In genomic region chr3:63868285-63868684, GRCm38 (mm10) we compare ENCODE assay signal across 7 mouse cellular contexts. TPM values are rescaled to one million over a fixed set of nuclear protein-coding genes. Genes with fewer than 3 reads are reported as not detected.
A peak's percentile ranks its signal among the peaks of the same experiment; 100 is the strongest.
DNase-seq lines count a peak whose midpoint lies in the region; ATAC-seq and TF ChIP-seq lines count a peak whose summit lies in the region.

No protein-coding gene starts in this region.

- no peak overlapping the region for H3K4me2 ChIP-seq in intestine, embryonic 14.5 days (ENCODE audit: low read length)
- H3K4me2 ChIP-seq in intestine, embryonic 16.5 days (ENCODE audit: low read depth, low read length): no peak overlapping the region
- no peak overlapping the region for H3K4me2 ChIP-seq in hindbrain, embryonic 14.5 days (replicated peaks)

- DNase-seq in intestine, embryonic 14.5 days (ENCODE audit: low spot score): peak; percentile 62
- DNase-seq in R1 (ENCODE audit: low read depth, low spot score): peak; percentile 19
- peak; percentile 84 for DNase-seq in hindbrain, embryonic 14.5 days (ENCODE audit: low spot score)
- DNase-seq in lung, postnatal 10 days: peak; percentile 43

- H3K27ac ChIP-seq in intestine, embryonic 14.5 days (ENCODE audit: low read depth): no peak overlapping the region
- no peak overlapping the region for H3K27ac ChIP-seq in intestine, embryonic 16.5 days (ENCODE audit: low read length)
- H3K27ac ChIP-seq in hindbrain, embryonic 14.5 days: no peak overlapping the region

- no peak overlapping the region for H3K4me3 ChIP-seq in intestine, embryonic 14.5 days (ENCODE audit: low read depth, low read length)
- no peak overlapping the region for H3K4me3 ChIP-seq in intestine, embryonic 16.5 days (ENCODE audit: low read length)
- H3K4me3 ChIP-seq in E14TG2a.4 (replicated peaks; ENCODE audit: low read length): no peak overlapping the region
- H3K4me3 ChIP-seq in hindbrain, embryonic 14.5 days (replicated peaks; ENCODE audit: low read length): no peak overlapping the region

- H3K9ac ChIP-seq in intestine, embryonic 14.5 days (ENCODE audit: low read length): no peak overlapping the region
- H3K9ac ChIP-seq in intestine, embryonic 16.5 days (ENCODE audit: low read depth, low read length): no peak overlapping the region
- no peak overlapping the region for H3K9ac ChIP-seq in hindbrain, embryonic 14.5 days

- 56% methylated on average over 1 of the region's 1 CpGs for WGBS in intestine, embryonic 14.5 days
- WGBS in intestine, embryonic 16.5 days: 56% methylated on average over 1 of the region's 1 CpGs
- 76% methylated on average over 1 of the region's 1 CpGs for WGBS in hindbrain, embryonic 14.5 days

- ATAC-seq in intestine, embryonic 14.5 days (replicated peaks; ENCODE audit: low FRiP score, low TSS enrichment, low read depth): no peak
- no peak for ATAC-seq in intestine, embryonic 16.5 days
- ATAC-seq in hindbrain, embryonic 14.5 days (ENCODE audit: low FRiP score): no peak
- no peak for ATAC-seq in activated CD4-positive, CD25-positive, alpha-beta regulatory T cell, adult 4 months

- TF ChIP-seq CTCF in E14TG2a.4 (conservative IDR thresholded peaks at IDR 0.05; ENCODE audit: low read length): peak; percentile 44

- H3K9me3 ChIP-seq in intestine, embryonic 14.5 days (ENCODE audit: control insufficient read depth, low read length): no peaks in the 10 kb centered on the region
- H3K9me3 ChIP-seq in intestine, embryonic 16.5 days (ENCODE audit: control insufficient read depth, low read length): no peaks in the 10 kb centered on the region
- H3K9me3 ChIP-seq in E14TG2a.4 (ENCODE audit: low read length): no peaks in the 10 kb centered on the region
- no peaks in the 10 kb centered on the region for H3K9me3 ChIP-seq in hindbrain, embryonic 14.5 days (ENCODE audit: control insufficient read depth, low read length)

- H3K36me3 ChIP-seq in intestine, embryonic 14.5 days (ENCODE audit: control insufficient read depth, insufficient read depth, low read length): no peaks in the 10 kb centered on the region
- H3K36me3 ChIP-seq in intestine, embryonic 16.5 days (ENCODE audit: control insufficient read depth, insufficient read depth, low read length): no peaks in the 10 kb centered on the region
- H3K36me3 ChIP-seq in E14TG2a.4 (ENCODE audit: insufficient read depth, low read length): no peaks in the 10 kb centered on the region
- no peaks in the 10 kb centered on the region for H3K36me3 ChIP-seq in hindbrain, embryonic 14.5 days (replicated peaks; ENCODE audit: control insufficient read depth, insufficient read depth)

- H3K4me1 ChIP-seq in intestine, embryonic 14.5 days (replicated peaks; ENCODE audit: control insufficient read depth, insufficient read depth, low read length): no peaks in the 10 kb centered on the region
- H3K4me1 ChIP-seq in intestine, embryonic 16.5 days (ENCODE audit: control insufficient read depth, insufficient read depth, low read length): no peaks in the 10 kb centered on the region
- H3K4me1 ChIP-seq in E14TG2a.4 (replicated peaks; ENCODE audit: low read depth, low read length): peaks cover 17% of the 10 kb centered on the region
- H3K4me1 ChIP-seq in hindbrain, embryonic 14.5 days (replicated peaks; ENCODE audit: control insufficient read depth, insufficient read depth, low read length): peaks cover 21% of the 10 kb centered on the region

- H3K27me3 ChIP-seq in intestine, embryonic 14.5 days (replicated peaks; ENCODE audit: control insufficient read depth, insufficient read depth, low read length): no peaks in the 10 kb centered on the region
- no peaks in the 10 kb centered on the region for H3K27me3 ChIP-seq in intestine, embryonic 16.5 days (replicated peaks; ENCODE audit: control insufficient read depth, insufficient read depth, low read length)
- H3K27me3 ChIP-seq in E14TG2a.4 (ENCODE audit: insufficient read depth, low read length): no peaks in the 10 kb centered on the region
- H3K27me3 ChIP-seq in hindbrain, embryonic 14.5 days (ENCODE audit: control insufficient read depth, insufficient read depth, low read length): no peaks in the 10 kb centered on the region

RNA-seq across cellular contexts. Expression of gene Plch1, which starts 31.0 kb away (rescaled TPM):
- polyA plus RNA-seq in intestine, embryonic 14.5 days (2014; fragmentation: Nextera tagmentation; extraction: Ambion mirVana): 10.4 and 10.5 TPM in 2 replicates
- polyA plus RNA-seq in intestine, embryonic 16.5 days (2015; fragmentation: Nextera tagmentation; extraction: Ambion mirVana): 4.8 and 5.4 TPM in 2 replicates
- 11.3 and 12.3 TPM in 2 replicates for polyA plus RNA-seq in hindbrain, embryonic 14.5 days (2014; fragmentation: Nextera tagmentation; extraction: Ambion mirVana)
- not detected for polyA plus RNA-seq in activated CD4-positive, CD25-positive, alpha-beta regulatory T cell, adult 4 months (2017; shearing (Covaris generic))

Comparison
In these comparisons a context has a peak if more than half of its experiments do, and no peak if none do; other contexts are left out.
1. DNase-seq: peak in every context shown above with its lines; median percentile 84 in hindbrain, embryonic 14.5 days; 62 in intestine, embryonic 14.5 days; 43 in lung, postnatal 10 days; 19 in R1.